Mouse (Mus musculus): ENCODE measurements around the gene Mettl22. TPM values are rescaled to one million over a fixed set of nuclear protein-coding genes. Genes with fewer than 3 reads are reported as not detected.

The Mettl22 gene
- polyA plus RNA-seq, 1 experiment from 2014 or later: 14.7 TPM

DNA sequence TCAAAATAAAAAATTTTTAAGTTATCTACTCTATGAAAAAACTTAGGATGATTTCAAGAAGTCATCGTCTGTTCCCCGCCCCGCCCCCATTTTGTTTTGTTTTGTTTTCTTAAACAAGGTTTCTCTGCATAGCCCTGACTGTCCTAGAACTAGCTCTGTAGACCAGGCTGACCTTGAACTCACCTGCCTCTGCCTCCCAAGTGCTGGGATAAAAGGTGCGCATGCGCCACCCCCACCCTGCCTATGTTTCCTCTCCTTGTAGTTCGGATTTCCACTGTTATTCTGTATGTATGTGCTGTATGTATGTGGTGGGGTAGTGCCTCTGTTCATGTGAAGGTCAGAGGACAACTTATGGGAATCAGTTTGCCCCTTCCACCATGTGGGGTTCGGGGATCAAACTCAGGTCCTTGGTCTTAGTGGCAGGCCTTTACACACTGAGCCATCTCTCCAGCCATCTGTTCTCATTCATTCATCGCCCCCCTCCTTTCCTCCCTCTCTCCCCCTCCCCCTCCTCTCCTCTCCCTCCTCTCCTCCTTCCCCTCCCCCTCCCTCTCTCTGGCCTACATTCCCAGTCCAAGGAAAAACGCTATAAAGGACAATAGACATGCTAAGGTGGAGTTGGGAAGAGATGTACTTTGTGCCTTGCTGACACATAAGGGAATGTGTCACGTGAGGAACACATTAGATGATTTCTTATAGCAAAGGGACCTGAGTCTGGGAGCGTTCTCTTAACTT lies 64.0 kb downstream of the Mettl22 start:
- Histone ChIP-seq H3K4me2 (no peak overlapping the region), H3K9ac (no peak overlapping the region), H3K27ac (no peak overlapping the region), H3K4me1 (no peaks in the 10 kb centered on the region), H3K27me3 (replicated peaks) (no peaks in the 10 kb centered on the region), H3K9me3 (no peaks in the 10 kb centered on the region), H3K36me3 (no peaks in the 10 kb centered on the region), H3K4me3 (replicated peaks) (no peak overlapping the region)
- ATAC-seq (ENCODE audit: insufficient read depth, low FRiP score, low read depth): no peak
- WGBS: 88% methylated on average over 11 of the region's 11 CpGs

DNA sequence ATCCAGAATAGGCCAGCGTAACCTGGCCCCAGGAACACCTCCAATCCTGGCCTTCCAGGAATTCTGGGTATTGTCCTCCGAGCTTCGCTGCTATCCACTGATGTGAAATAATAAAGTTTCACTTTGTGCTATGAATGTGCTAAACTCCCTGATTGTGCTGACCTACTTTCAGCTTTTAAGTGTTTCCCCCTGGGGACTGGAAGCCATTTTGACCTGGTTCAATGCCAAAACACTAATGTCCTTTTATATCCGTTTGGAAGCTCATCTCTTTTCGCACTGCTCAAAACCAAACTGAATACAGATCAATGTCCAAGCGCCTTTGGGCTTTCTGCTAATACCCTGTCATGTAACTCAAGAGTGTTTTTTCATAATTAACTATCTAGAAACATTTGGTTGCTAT lies 64.8 kb downstream of the Mettl22 start:
- no peak for ATAC-seq (ENCODE audit: insufficient read depth, low FRiP score, low read depth)
- no peak overlapping the region for H3K9ac ChIP-seq
- no peaks in the 10 kb centered on the region for H3K4me1 ChIP-seq
- H3K4me2 ChIP-seq: no peak overlapping the region
- no peaks in the 10 kb centered on the region for H3K27me3 ChIP-seq (replicated peaks)
- no peaks in the 10 kb centered on the region for H3K9me3 ChIP-seq
- H3K4me3 ChIP-seq (replicated peaks): no peak overlapping the region
- H3K27ac ChIP-seq: no peak overlapping the region
- H3K36me3 ChIP-seq: no peaks in the 10 kb centered on the region
- WGBS: 83% methylated on average over 6 of the region's 6 CpGs

DNA sequence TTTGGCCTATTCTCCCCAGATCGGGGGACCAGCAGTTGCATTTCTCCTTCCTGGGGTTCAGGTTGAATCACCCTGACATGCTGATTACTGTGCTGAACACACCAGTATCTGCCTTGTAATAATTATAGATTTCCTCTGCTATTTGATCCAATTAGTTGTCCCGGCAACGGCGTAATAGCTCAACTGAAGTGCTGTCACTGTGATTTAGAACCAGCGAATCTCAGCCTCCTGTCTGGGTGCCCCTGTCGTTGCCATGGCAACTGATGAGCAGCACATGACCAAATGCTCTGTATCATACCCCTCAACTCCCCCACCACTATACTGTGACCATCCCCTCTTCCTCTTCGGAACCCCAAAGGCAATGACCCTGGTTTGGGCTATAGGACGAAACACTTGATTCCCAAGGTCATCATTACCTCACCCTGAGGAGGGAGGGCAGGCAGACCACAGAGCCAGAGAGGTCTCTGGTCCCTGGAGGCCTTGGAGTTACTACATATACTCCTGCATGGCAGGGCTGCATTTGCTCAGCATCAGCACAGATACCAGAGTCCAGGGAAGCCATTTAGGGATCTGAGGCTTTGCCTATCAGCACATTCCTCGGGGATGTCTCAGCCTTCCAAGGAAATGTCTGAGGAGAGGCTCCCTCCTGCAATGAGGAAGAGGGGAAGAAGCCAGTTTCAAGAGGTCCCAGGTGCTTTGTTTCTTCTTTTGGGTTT lies 68.7 kb downstream of the Mettl22 start:
- no peaks in the 10 kb centered on the region for H3K36me3 ChIP-seq
- 50% methylated on average over 9 of the region's 9 CpGs for WGBS
- no peaks in the 10 kb centered on the region for H3K9me3 ChIP-seq
- H3K9ac ChIP-seq: no peak overlapping the region
- H3K4me1 ChIP-seq: no peaks in the 10 kb centered on the region
- no peak overlapping the region for H3K4me2 ChIP-seq
- no peaks in the 10 kb centered on the region for H3K27me3 ChIP-seq (replicated peaks)
- H3K27ac ChIP-seq: no peak overlapping the region
- peak; percentile 50; the same call in 1 of the 2 replicates for ATAC-seq (ENCODE audit: insufficient read depth, low FRiP score, low read depth)
- H3K4me3 ChIP-seq (replicated peaks): no peak overlapping the region

Other genes with a start within 250 kb of the Mettl22 start
- 0.15 TPM in 1 of 2 replicates, not detected in the other for gene Tmem114, start 45.7 kb upstream of the Mettl22 start, polyA plus RNA-seq (2015; fragmentation: Nextera tagmentation; extraction: Ambion mirVana)
- gene Abat, start 42.6 kb downstream of the Mettl22 start, polyA plus RNA-seq (2015; fragmentation: Nextera tagmentation; extraction: Ambion mirVana): 32.1 and 38.0 TPM in 2 replicates
- gene Pmm2, start 166.9 kb downstream of the Mettl22 start, polyA plus RNA-seq (2015; fragmentation: Nextera tagmentation; extraction: Ambion mirVana): 67.6 and 69.2 TPM in 2 replicates
- gene Tmem186, start 166.9 kb downstream of the Mettl22 start, polyA plus RNA-seq (2015; fragmentation: Nextera tagmentation; extraction: Ambion mirVana): 18.8 and 20.1 TPM in 2 replicates
- gene Carhsp1, start 201.4 kb downstream of the Mettl22 start, polyA plus RNA-seq (2015; fragmentation: Nextera tagmentation; extraction: Ambion mirVana): 82.3 and 92.6 TPM in 2 replicates
- gene Gm5767, start 210.0 kb downstream of the Mettl22 start, polyA plus RNA-seq (2015; fragmentation: Nextera tagmentation; extraction: Ambion mirVana): not detected in 2 replicates